Mouse (Mus musculus) heart, postnatal 0 days (tissue): ENCODE results near the gene Creb3l4.

ENCODE experiments used
- CTCF ChIP-seq: IDR thresholded peaks from 2 replicates; pipeline ENCODE4 v1.5.1; 2016; ENCODE audit warnings: antibody characterized with exemption, control low read depth, low read depth
- EP300 ChIP-seq: IDR thresholded peaks from 2 replicates; pipeline ENCODE4 v1.6.1; 2016; ENCODE audit warnings: antibody characterized with exemption, low read depth

- TF ChIP-seq EP300 = no peak
- no peak for TF ChIP-seq CTCF
Observed at GRCm38 (mm10) chr3:90195644-90196043, 47.7 kb downstream of the Creb3l4 start.
